Mouse (Mus musculus) C2C12 (cell line): ENCODE measurements at regions not wholly inside any gene's neighbourhood (a gene's known extent, or its start where the extent isn't known, plus 50 kb on each side); places are given as distances from the start of the nearest gene placed in this dataset.

Source experiments
- H3K27me3 ChIP-seq: one replicate; pipeline ENCODE4 v1.6.1; 2011; ENCODE audit not compliant: control insufficient read depth, insufficient read depth, insufficient read length
- H3K36me3 ChIP-seq: one replicate; pipeline ENCODE4 v1.6.1; 2011; ENCODE audit not compliant: control insufficient read depth, insufficient read depth
- H3K4me3 ChIP-seq: one replicate; pipeline ENCODE4 v1.5.1; 2011; ENCODE audit warnings: mild to moderate bottlenecking, control low read depth; ENCODE audit not compliant: poor library complexity, insufficient read depth, severe bottlenecking
- H3K79me2 ChIP-seq: one replicate; pipeline ENCODE4 v1.6.1; 2011; ENCODE audit not compliant: control insufficient read depth, insufficient read depth
- H3K79me3 ChIP-seq: one replicate; pipeline ENCODE4 v1.6.1; 2011; ENCODE audit warnings: low read depth, control low read depth
- H3ac ChIP-seq: one replicate; pipeline ENCODE3; 2011; ENCODE audit warnings: low read depth; ENCODE audit not compliant: control insufficient read depth, insufficient read length
- CEBPB ChIP-seq: IDR thresholded peaks from one replicate; pipeline ENCODE4 v1.6.1; 2011; ENCODE audit warnings: low read depth, mild to moderate bottlenecking, control low read depth, moderate library complexity
- CTCF ChIP-seq: IDR thresholded peaks from one replicate; pipeline ENCODE4 v1.5.1; 2011; ENCODE audit not compliant: control insufficient read depth, insufficient read depth, insufficient read length
- FOSL1 ChIP-seq: IDR thresholded peaks from one replicate; pipeline ENCODE4 v1.8.0; 2011; ENCODE audit warnings: mild to moderate bottlenecking, low read length; ENCODE audit not compliant: poor library complexity, insufficient read depth, severe bottlenecking
- MAX ChIP-seq: IDR thresholded peaks from one replicate; pipeline ENCODE4 v1.6.1; 2011; ENCODE audit warnings: mild to moderate bottlenecking, control low read depth
- MYOD1 ChIP-seq: IDR thresholded peaks from one replicate; pipeline ENCODE4 v1.6.1; 2011; ENCODE audit warnings: low read depth; ENCODE audit not compliant: control insufficient read depth, insufficient read length
- MYOG ChIP-seq: IDR thresholded peaks from one replicate; pipeline ENCODE4 v1.6.1; 2011; ENCODE audit not compliant: control insufficient read depth, insufficient read length; ENCODE audit errors: extremely low read depth
- USF1 ChIP-seq: IDR thresholded peaks from one replicate; pipeline ENCODE4 v1.6.1; 2011; ENCODE audit warnings: low read depth, mild to moderate bottlenecking, control low read depth, moderate library complexity

- TF ChIP-seq MYOD1: no peak
- no peak for TF ChIP-seq CEBPB
- no peak for TF ChIP-seq USF1
- TF ChIP-seq MYOG: no peak
- no peak for TF ChIP-seq MAX
- no peak for TF ChIP-seq CTCF
- TF ChIP-seq FOSL1: no peak
- no peaks in the 10 kb centered on the region for H3K36me3 ChIP-seq
- no peak overlapping the region for H3K4me3 ChIP-seq
- H3K27me3 ChIP-seq: no peaks in the 10 kb centered on the region
- no peaks in the 10 kb centered on the region for H3K79me3 ChIP-seq
- no peak overlapping the region for H3ac ChIP-seq
- no peaks in the 10 kb centered on the region for H3K79me2 ChIP-seq
These were observed 494.1 kb downstream of the Epha3 start for GRCm38 (mm10) chr16:63369868-63370267.

- Histone ChIP-seq H3ac (no peak overlapping the region), H3K27me3 (no peaks in the 10 kb centered on the region), H3K79me3 (no peaks in the 10 kb centered on the region), H3K79me2 (no peaks in the 10 kb centered on the region), H3K4me3 (no peak overlapping the region), H3K36me3 (no peaks in the 10 kb centered on the region)
- TF ChIP-seq CTCF (no peak), MYOD1 (peak; percentile 65), MAX (no peak)
These were observed 492.7 kb downstream of the Epha3 start for GRCm38 (mm10) chr16:63371275-63371674.

- Histone ChIP-seq H3K36me3 (no peaks in the 10 kb centered on the region), H3K79me3 (no peaks in the 10 kb centered on the region), H3K4me3 (no peak overlapping the region), H3K79me2 (no peaks in the 10 kb centered on the region), H3K27me3 (no peaks in the 10 kb centered on the region), H3ac (no peak overlapping the region)
- no peak for TF ChIP-seq CEBPB
- no peak for TF ChIP-seq MYOG
- TF ChIP-seq MYOD1: no peak
- no peak for TF ChIP-seq MAX
- TF ChIP-seq USF1: no peak
- TF ChIP-seq CTCF: no peak
- TF ChIP-seq FOSL1: no peak
These were observed 459.0 kb downstream of the Epha3 start for GRCm38 (mm10) chr16:63404976-63405375.

GRCm38 (mm10) chr16:63412656-63413055 is 451.3 kb downstream of the Epha3 start:
- no peak for TF ChIP-seq MYOG
- TF ChIP-seq CEBPB: no peak
- TF ChIP-seq CTCF: no peak
- TF ChIP-seq FOSL1: no peak
- no peak for TF ChIP-seq USF1
- Histone ChIP-seq H3K36me3 (no peaks in the 10 kb centered on the region), H3K79me3 (no peaks in the 10 kb centered on the region), H3K79me2 (no peaks in the 10 kb centered on the region), H3K27me3 (no peaks in the 10 kb centered on the region), H3ac (no peak overlapping the region), H3K4me3 (no peak overlapping the region)

GRCm38 (mm10) chr16:63452301-63452700 is 411.7 kb downstream of the Epha3 start:
- H3K4me3 ChIP-seq: no peak overlapping the region
- H3K79me3 ChIP-seq: no peaks in the 10 kb centered on the region
- TF ChIP-seq MYOG: no peak
- TF ChIP-seq CTCF: no peak
- no peak for TF ChIP-seq MAX
- no peak for TF ChIP-seq USF1
- TF ChIP-seq MYOD1: no peak
- no peak for TF ChIP-seq CEBPB
- TF ChIP-seq FOSL1: no peak
- no peak overlapping the region for H3ac ChIP-seq
- H3K27me3 ChIP-seq: no peaks in the 10 kb centered on the region
- no peaks in the 10 kb centered on the region for H3K36me3 ChIP-seq
- no peaks in the 10 kb centered on the region for H3K79me2 ChIP-seq

- no peaks in the 10 kb centered on the region for H3K36me3 ChIP-seq
These were observed 397.4 kb downstream of the Epha3 start for GRCm38 (mm10) chr16:63466615-63467014.

More at GRCm38 (mm10) chr16:63466615-63467014, 397.4 kb downstream of the Epha3 start:
- Histone ChIP-seq H3K79me3 (no peaks in the 10 kb centered on the region), H3K27me3 (no peaks in the 10 kb centered on the region), H3K79me2 (no peaks in the 10 kb centered on the region), H3K4me3 (no peak overlapping the region), H3ac (no peak overlapping the region)
- TF ChIP-seq MYOD1 (no peak), USF1 (no peak), CTCF (no peak), CEBPB (no peak), MAX (no peak), FOSL1 (no peak), MYOG (no peak)
